Mouse (Mus musculus) monocyte, adult 5-6 weeks (primary cell): ENCODE results near the gene Emx2. TPM values are rescaled to one million over a fixed set of nuclear protein-coding genes. Genes with fewer than 3 reads are reported as not detected.

Source experiments
- ATAC-seq: fragments of 153-309, 156-312 bp; replicated peaks from 2 replicates; pipeline ENCODE4 v1.8.0; 2017; ENCODE audit warnings: mild to moderate bottlenecking; ENCODE audit not compliant: low TSS enrichment, insufficient number of reproducible peaks, severe bottlenecking, poor library complexity, low FRiP score
- total RNA-seq: library from RNA; stranded (forward); fragments of 200-1000, 200-491, 200-594 nt; gene quantifications from 3 replicates; pipeline ENCODE4 v1.2.3, GENCODE M21; 2017

Gene Emx2
- total RNA-seq, 1 experiment from 2014 or later = not detected

GRCm38 (mm10) chr19:59492258-59492657 is 34.1 kb downstream of the Emx2 start:
- ATAC-seq = no peak

GRCm38 (mm10) chr19:59496832-59497231 is 38.7 kb downstream of the Emx2 start:
- no peak for ATAC-seq

GRCm38 (mm10) chr19:59508896-59509295 is 50.7 kb downstream of the Emx2 start:
- ATAC-seq = no peak

- ATAC-seq = no peak
These were observed 55.0 kb downstream of the Emx2 start for GRCm38 (mm10) chr19:59513181-59513580.

Other genes with a start within 250 kb of the Emx2 start
- gene Kcnk18, start 239.2 kb upstream of the Emx2 start, total RNA-seq = not detected in 3 replicates
- 5.2 to 7.2 TPM (median 6.7 TPM) in 3 replicates for gene Slc18a2, start 197.5 kb upstream of the Emx2 start, total RNA-seq
- 191 to 497 TPM (median 426 TPM) in 3 replicates for gene Rps12-ps3, start 136.1 kb upstream of the Emx2 start, total RNA-seq
- 54.7 to 72.0 TPM (median 56.5 TPM) in 3 replicates for gene Pdzd8, start 112.6 kb upstream of the Emx2 start, total RNA-seq